Mouse (Mus musculus): ENCODE results near the gene Etfbkmt. TPM values are rescaled to one million over a fixed set of nuclear protein-coding genes. Genes with fewer than 3 reads are reported as not detected.

Etfbkmt gene
- total RNA-seq, 1 experiment, result 6.8 TPM

DNA sequence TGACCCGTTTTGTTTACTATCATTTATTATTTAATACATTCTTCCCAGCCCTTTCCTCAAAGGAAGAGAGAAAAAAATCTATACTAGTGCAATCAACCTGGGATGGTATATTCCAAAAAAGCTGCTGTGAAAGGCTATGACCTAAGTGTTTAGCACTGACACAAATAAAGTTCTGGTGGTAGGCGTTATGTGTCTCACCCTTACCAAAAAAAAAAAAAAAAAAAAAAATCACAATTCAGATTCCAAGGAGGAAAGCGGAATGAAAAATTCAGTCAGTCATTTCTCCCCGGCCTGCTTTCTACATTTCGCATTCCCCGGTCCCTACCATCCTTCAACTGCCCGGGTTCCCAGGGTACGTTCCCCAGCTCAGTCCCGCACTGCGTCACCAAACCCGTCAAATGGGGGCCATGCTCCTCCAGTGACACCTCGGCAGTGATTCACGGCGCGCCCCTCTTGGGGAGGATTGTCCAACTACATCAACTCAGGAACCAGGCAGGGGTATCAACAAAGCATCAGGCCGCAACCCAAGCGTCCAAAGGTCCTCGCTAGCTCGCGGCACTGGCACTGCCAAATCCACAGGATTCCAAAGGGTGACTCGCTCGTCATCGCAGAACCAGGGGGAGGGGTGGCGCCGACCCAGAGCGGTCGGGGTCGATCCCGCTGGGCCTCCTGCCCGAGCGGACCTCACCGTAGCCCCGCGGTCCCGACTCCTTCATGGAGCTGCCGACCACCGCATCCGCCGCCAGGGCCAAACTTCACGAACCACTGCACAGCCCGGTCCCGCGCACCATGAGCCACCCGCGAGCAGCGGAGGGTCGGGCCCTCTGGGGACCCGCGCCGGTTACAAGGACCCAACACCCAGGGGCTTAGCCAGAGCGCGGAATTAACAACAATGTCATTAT lies 39.2 kb upstream of the Etfbkmt start:
- in situ Hi-C loops (cut with MboI; ENCODE audit: low sequenced_read_pairs in 2 of 2, unreplicated experiment in 2 of 2), result no loop called here
- TF ChIP-seq ZNF384 (IDR thresholded peaks at IDR 0.05; ENCODE audit: low read depth, low read length) (peak; percentile 88), HCFC1 (IDR thresholded peaks at IDR 0.05; ENCODE audit: borderline replicate concordance, insufficient read depth, low read length) (no peak), CHD2 (IDR thresholded peaks at IDR 0.05; ENCODE audit: low read depth, low read length) (no peak)
- no peaks in the 10 kb centered on the region for H3K36me3 ChIP-seq (ENCODE audit: control insufficient read depth, insufficient read depth, low read length, poor library complexity, severe bottlenecking)
- H3K9ac ChIP-seq (ENCODE audit: insufficient read depth, low read depth, low read length, poor library complexity, severe bottlenecking), result peak overlapping the region; percentile 77
- H3K9me3 ChIP-seq (ENCODE audit: control insufficient read depth, insufficient read depth, low read depth, low read length), result no peaks in the 10 kb centered on the region
- no peak overlapping the region for H3K27ac ChIP-seq (ENCODE audit: insufficient read depth, low read depth, low read length, poor library complexity, severe bottlenecking)
- H3K4me1 ChIP-seq (ENCODE audit: control insufficient read depth in 2 of 2, insufficient read depth in 2 of 2, low read length in 2 of 2, poor library complexity in 1 of 2), result no peaks in the 10 kb centered on the region; a peak in 1 of 4 replicates
- peak overlapping the region; percentile 71 to 85 for H3K4me3 ChIP-seq (ENCODE audit: insufficient read depth in 1 of 2, low read depth in 1 of 2, low read length in 2 of 2, poor library complexity in 1 of 2, severe bottlenecking in 1 of 2)
- DNase-seq (ENCODE audit: low read depth, low spot score), result peak; percentile 44

DNA sequence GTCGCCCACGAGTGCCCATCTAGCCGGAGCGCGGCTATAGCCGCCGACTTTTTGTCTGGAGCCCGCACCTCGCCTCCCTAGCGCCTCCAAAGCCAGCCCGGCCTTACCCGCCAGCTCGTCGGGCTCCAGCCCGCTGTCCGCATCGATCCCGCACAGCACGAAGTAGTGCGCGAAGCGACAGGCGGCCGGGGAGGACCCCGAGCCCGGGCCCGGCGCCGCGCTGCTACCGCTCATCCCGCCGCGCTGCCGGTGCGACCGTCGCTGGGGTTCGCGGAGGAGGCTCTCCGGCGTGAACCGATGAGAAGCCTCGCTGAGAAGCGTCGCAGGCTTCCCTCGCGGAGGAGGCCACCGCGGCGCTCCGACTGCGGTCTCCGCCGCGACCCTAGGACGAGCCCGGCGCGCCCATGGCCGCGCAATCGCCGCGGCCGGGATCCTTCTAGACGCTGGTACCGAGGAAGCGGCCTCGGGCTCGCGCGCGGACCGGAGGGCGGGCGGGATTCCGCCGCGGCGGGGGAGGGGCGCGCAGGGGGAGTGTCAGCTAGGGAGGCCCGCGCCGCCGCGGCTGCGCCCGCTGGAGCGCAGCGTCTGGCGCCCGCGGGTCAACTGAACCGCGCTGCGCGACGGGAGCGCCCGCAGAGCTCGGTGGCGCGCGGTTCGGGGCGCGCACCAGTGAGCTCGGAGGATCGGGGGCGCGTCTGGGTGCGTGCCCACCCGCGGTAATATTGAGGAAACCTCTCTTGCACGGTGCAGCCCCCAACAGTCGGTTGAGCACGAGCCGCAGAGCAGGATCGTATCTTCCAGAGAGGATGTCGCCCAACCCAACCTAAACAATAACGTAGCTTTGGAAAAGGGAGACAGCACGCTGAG lies 38.3 kb upstream of the Etfbkmt start, which contains the start of gene Dennd5b:
Gene Dennd5b, minus strand, starts transcription at position 605 of the 867 bp plus-strand sequence.
- Histone ChIP-seq H3K4me1 (ENCODE audit: control insufficient read depth in 2 of 2, insufficient read depth in 2 of 2, low read length in 2 of 2, poor library complexity in 1 of 2) (no peaks in the 10 kb centered on the region; a peak in 1 of 4 replicates), H3K36me3 (ENCODE audit: control insufficient read depth, insufficient read depth, low read length, poor library complexity, severe bottlenecking) (no peaks in the 10 kb centered on the region), H3K27ac (ENCODE audit: insufficient read depth, low read depth, low read length, poor library complexity, severe bottlenecking) (no peak within 1 kb of the TSS), H3K9ac (ENCODE audit: insufficient read depth, low read depth, low read length, poor library complexity, severe bottlenecking) (peak within 1 kb of the TSS; percentile 77), H3K4me3 (ENCODE audit: insufficient read depth in 1 of 2, low read depth in 1 of 2, low read length in 2 of 2, poor library complexity in 1 of 2, severe bottlenecking in 1 of 2) (peak within 1 kb of the TSS; percentile 71 to 85), H3K9me3 (ENCODE audit: control insufficient read depth, insufficient read depth, low read depth, low read length) (no peaks in the 10 kb centered on the region)
- in situ Hi-C loops (cut with MboI; ENCODE audit: low sequenced_read_pairs in 2 of 2, unreplicated experiment in 2 of 2), result no loop called here
- TF ChIP-seq MAFK (IDR thresholded peaks at IDR 0.05; ENCODE audit: insufficient read depth, low read depth, low read length) (no peak), HCFC1 (IDR thresholded peaks at IDR 0.05; ENCODE audit: borderline replicate concordance, insufficient read depth, low read length) (0 out of 2 replicates have a peak, but pooled peaks have one; percentile 30), ZC3H11A (IDR thresholded peaks at IDR 0.05; ENCODE audit: borderline replicate concordance, low read depth, low read length) (no peak), ZNF384 (IDR thresholded peaks at IDR 0.05; ENCODE audit: low read depth, low read length) (no peak), CHD2 (IDR thresholded peaks at IDR 0.05; ENCODE audit: low read depth, low read length) (no peak)
- DNase-seq (ENCODE audit: low read depth, low spot score), result peak; percentile 36

DNA sequence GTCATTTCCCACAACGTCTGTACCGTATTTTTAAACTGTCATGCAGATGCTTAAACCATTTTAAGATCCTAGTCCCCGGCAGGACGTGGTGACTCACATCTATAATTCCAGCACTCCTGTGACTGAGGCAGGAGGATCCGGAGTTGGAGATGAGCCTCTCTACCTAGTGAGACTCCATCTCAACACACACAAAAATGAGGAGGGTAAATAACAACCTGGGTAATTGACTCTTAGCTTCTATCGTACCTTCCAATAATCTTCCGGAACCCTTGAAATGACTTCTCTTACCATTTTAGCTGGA lies 37.8 kb upstream of the Etfbkmt start:
- no peak for DNase-seq (ENCODE audit: low read depth, low spot score)
- TF ChIP-seq MAFK (IDR thresholded peaks at IDR 0.05; ENCODE audit: insufficient read depth, low read depth, low read length), result no peak
- TF ChIP-seq HCFC1 (IDR thresholded peaks at IDR 0.05; ENCODE audit: borderline replicate concordance, insufficient read depth, low read length), result no peak
- TF ChIP-seq ZC3H11A (IDR thresholded peaks at IDR 0.05; ENCODE audit: borderline replicate concordance, low read depth, low read length), result no peak
- no peak for TF ChIP-seq ZNF384 (IDR thresholded peaks at IDR 0.05; ENCODE audit: low read depth, low read length)
- TF ChIP-seq CHD2 (IDR thresholded peaks at IDR 0.05; ENCODE audit: low read depth, low read length), result no peak
- H3K4me1 ChIP-seq (ENCODE audit: control insufficient read depth in 2 of 2, insufficient read depth in 2 of 2, low read length in 2 of 2, poor library complexity in 1 of 2), result no peaks in the 10 kb centered on the region; a peak in 1 of 4 replicates
- peak overlapping the region; percentile 71 to 85 for H3K4me3 ChIP-seq (ENCODE audit: insufficient read depth in 1 of 2, low read depth in 1 of 2, low read length in 2 of 2, poor library complexity in 1 of 2, severe bottlenecking in 1 of 2)
- peak overlapping the region; percentile 77 for H3K9ac ChIP-seq (ENCODE audit: insufficient read depth, low read depth, low read length, poor library complexity, severe bottlenecking)
- in situ Hi-C loops (cut with MboI; ENCODE audit: low sequenced_read_pairs in 2 of 2, unreplicated experiment in 2 of 2), result no loop called here
- H3K9me3 ChIP-seq (ENCODE audit: control insufficient read depth, insufficient read depth, low read depth, low read length), result no peaks in the 10 kb centered on the region
- H3K36me3 ChIP-seq (ENCODE audit: control insufficient read depth, insufficient read depth, low read length, poor library complexity, severe bottlenecking), result no peaks in the 10 kb centered on the region
- no peak overlapping the region for H3K27ac ChIP-seq (ENCODE audit: insufficient read depth, low read depth, low read length, poor library complexity, severe bottlenecking)

DNA sequence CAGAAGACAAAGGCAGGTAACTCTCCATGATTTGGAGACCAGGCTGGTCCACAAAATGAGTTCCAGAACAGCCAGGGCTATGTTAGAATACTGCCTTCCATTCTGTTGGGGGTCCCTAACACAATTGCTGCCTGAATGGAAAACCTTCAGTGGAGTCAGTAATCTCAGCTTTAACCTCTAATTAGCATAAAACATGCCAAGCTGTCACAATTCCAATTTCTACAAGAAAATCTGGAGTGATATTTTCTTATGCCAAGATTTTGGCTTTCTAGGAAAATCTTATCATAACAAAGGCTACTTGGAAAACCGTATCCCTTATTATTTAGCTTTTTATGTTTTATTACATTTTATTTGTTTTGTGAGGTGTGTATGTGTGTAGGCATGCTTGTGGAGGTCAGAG lies 36.2 kb upstream of the Etfbkmt start:
- TF ChIP-seq ZNF384 (IDR thresholded peaks at IDR 0.05; ENCODE audit: low read depth, low read length) (no peak), ZC3H11A (IDR thresholded peaks at IDR 0.05; ENCODE audit: borderline replicate concordance, low read depth, low read length) (no peak), HCFC1 (IDR thresholded peaks at IDR 0.05; ENCODE audit: borderline replicate concordance, insufficient read depth, low read length) (no peak), MAFK (IDR thresholded peaks at IDR 0.05; ENCODE audit: insufficient read depth, low read depth, low read length) (no peak), CHD2 (IDR thresholded peaks at IDR 0.05; ENCODE audit: low read depth, low read length) (no peak)
- in situ Hi-C loops (cut with MboI; ENCODE audit: low sequenced_read_pairs in 2 of 2, unreplicated experiment in 2 of 2), result no loop called here
- no peaks in the 10 kb centered on the region for H3K9me3 ChIP-seq (ENCODE audit: control insufficient read depth, insufficient read depth, low read depth, low read length)
- no peaks in the 10 kb centered on the region; a peak in 1 of 4 replicates for H3K4me1 ChIP-seq (ENCODE audit: control insufficient read depth in 2 of 2, insufficient read depth in 2 of 2, low read length in 2 of 2, poor library complexity in 1 of 2)
- H3K27ac ChIP-seq (ENCODE audit: insufficient read depth, low read depth, low read length, poor library complexity, severe bottlenecking), result no peak overlapping the region
- DNase-seq (ENCODE audit: low read depth, low spot score), result no peak
- H3K36me3 ChIP-seq (ENCODE audit: control insufficient read depth, insufficient read depth, low read length, poor library complexity, severe bottlenecking), result no peaks in the 10 kb centered on the region
- no peak overlapping the region for H3K9ac ChIP-seq (ENCODE audit: insufficient read depth, low read depth, low read length, poor library complexity, severe bottlenecking)
- no peak overlapping the region for H3K4me3 ChIP-seq (ENCODE audit: insufficient read depth in 1 of 2, low read depth in 1 of 2, low read length in 2 of 2, poor library complexity in 1 of 2, severe bottlenecking in 1 of 2)
